Mouse (Mus musculus): ENCODE measurements around the gene Robo3. TPM values are rescaled to one million over a fixed set of nuclear protein-coding genes. Genes with fewer than 3 reads are reported as not detected.
A peak's percentile ranks its signal among the peaks of the same experiment; 100 is the strongest.

The Robo3 gene
- polyA plus RNA-seq, 1 experiment from 2014 or later: 13.6 TPM

- no peak overlapping the region for H3K27ac ChIP-seq (ENCODE audit: low read depth, low read length)
- H3K9me3 ChIP-seq (ENCODE audit: control insufficient read depth, low read length): no peaks in the 10 kb centered on the region
- H3K9ac ChIP-seq (replicated peaks; ENCODE audit: low read depth, low read length): no peak overlapping the region
- WGBS: 66% methylated on average over 2 of the region's 2 CpGs
- no peak overlapping the region for H3K4me2 ChIP-seq (ENCODE audit: low read depth, low read length)
- H3K4me1 ChIP-seq (ENCODE audit: control insufficient read depth, insufficient read depth, low read length): no peaks in the 10 kb centered on the region
- no peaks in the 10 kb centered on the region for H3K27me3 ChIP-seq (ENCODE audit: control insufficient read depth, insufficient read depth, low read length)
- no peak overlapping the region for H3K4me3 ChIP-seq (ENCODE audit: low read depth, low read length)
- no peaks in the 10 kb centered on the region for H3K36me3 ChIP-seq (ENCODE audit: control insufficient read depth, insufficient read depth, low read length)
- ATAC-seq (ENCODE audit: low read depth): no peak
These were observed 41.0 kb downstream of the Robo3 start for GRCm38 (mm10) chr9:37392071-37392470.

DNA sequence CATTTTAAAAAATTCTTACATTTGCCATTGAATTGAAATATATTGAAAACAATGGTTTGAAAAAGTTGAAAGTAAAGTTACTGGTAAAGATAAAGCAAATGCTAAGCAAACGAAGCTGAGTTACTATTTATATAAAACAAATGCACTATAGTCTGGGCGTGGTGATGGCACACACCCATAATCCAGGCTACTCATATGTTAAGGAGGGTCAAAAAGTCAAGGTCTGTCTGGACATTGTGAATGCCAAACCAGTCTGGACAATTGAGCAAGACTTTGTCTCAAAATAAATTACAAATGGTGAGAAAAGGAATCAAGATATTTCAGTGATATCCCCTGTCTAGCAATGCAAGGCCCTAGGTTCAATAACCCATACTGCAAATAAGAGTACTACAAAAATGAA, 42.2 kb downstream of the Robo3 start:
- H3K4me2 ChIP-seq (ENCODE audit: low read depth, low read length): no peak overlapping the region
- no peak overlapping the region for H3K4me3 ChIP-seq (ENCODE audit: low read depth, low read length)
- no peak overlapping the region for H3K27ac ChIP-seq (ENCODE audit: low read depth, low read length)
- H3K9ac ChIP-seq (replicated peaks; ENCODE audit: low read depth, low read length): no peak overlapping the region
- no peak for ATAC-seq (ENCODE audit: low read depth)
- 69% methylated on average over 2 of the region's 2 CpGs for WGBS
- no peaks in the 10 kb centered on the region for H3K36me3 ChIP-seq (ENCODE audit: control insufficient read depth, insufficient read depth, low read length)
- no peaks in the 10 kb centered on the region for H3K4me1 ChIP-seq (ENCODE audit: control insufficient read depth, insufficient read depth, low read length)
- H3K27me3 ChIP-seq (ENCODE audit: control insufficient read depth, insufficient read depth, low read length): no peaks in the 10 kb centered on the region
- no peaks in the 10 kb centered on the region for H3K9me3 ChIP-seq (ENCODE audit: control insufficient read depth, low read length)

DNA sequence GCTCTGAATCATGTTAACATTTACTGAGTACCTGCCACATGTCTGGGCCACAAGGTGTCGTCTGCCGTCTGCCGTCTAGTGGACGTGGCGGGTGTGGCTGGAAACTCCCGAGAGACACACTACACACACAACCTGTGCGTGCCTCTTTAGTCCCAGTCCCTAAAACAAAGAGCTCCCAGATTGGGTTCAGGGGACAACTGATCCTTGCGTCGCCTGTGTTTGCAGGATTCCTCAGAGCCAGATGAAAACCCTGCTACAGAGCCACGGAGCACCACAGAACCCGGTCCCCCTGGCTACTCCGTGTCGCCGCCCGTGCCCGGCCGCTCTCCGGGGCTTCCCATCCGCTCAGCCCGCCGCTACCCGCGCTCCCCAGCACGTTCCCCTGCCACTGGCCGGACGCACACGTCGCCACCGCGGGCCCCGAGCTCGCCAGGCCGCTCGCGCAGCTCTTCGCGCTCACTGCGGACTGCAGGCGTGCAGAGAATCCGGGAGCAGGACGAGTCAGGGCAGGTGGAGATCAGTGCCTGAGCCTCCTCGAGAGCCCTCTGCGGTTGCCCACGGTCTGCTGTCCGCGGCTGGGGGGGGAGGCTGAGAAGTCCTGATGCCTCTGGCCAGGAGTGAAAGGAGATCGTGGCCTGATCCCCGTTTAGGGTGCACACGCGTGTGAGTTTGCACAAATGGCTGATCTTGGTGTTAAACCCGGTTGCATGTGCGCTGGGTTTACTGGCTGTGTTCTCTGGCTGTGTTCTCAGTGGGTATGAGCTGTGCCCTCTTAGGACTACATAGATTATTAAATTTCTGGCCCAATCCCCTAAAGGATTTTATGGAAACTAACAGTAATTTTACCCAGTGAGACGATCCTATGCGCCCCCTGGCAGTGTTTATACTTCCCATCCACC, 48.5 kb downstream of the Robo3 start:
- WGBS: 9% methylated on average over 51 of the region's 54 CpGs
- Histone ChIP-seq H3K9me3 (ENCODE audit: control insufficient read depth, low read length) (no peaks in the 10 kb centered on the region), H3K4me1 (ENCODE audit: control insufficient read depth, insufficient read depth, low read length) (no peaks in the 10 kb centered on the region), H3K27ac (ENCODE audit: low read depth, low read length) (peak overlapping the region; percentile 62), H3K36me3 (ENCODE audit: control insufficient read depth, insufficient read depth, low read length) (no peaks in the 10 kb centered on the region), H3K9ac (replicated peaks; ENCODE audit: low read depth, low read length) (peak overlapping the region; percentile 83), H3K4me2 (ENCODE audit: low read depth, low read length) (peak overlapping the region; percentile 89), H3K27me3 (ENCODE audit: control insufficient read depth, insufficient read depth, low read length) (no peaks in the 10 kb centered on the region), H3K4me3 (ENCODE audit: low read depth, low read length) (peak overlapping the region; percentile 44)
- peak; percentile 88 for ATAC-seq (ENCODE audit: low read depth)

GRCm38 (mm10) chr9:37383161-37383560, 49.9 kb downstream of the Robo3 start:
- WGBS: 92% methylated on average over 6 of the region's 6 CpGs
- no peaks in the 10 kb centered on the region for H3K9me3 ChIP-seq (ENCODE audit: control insufficient read depth, low read length)
- H3K4me1 ChIP-seq (ENCODE audit: control insufficient read depth, insufficient read depth, low read length): no peaks in the 10 kb centered on the region
- H3K27me3 ChIP-seq (ENCODE audit: control insufficient read depth, insufficient read depth, low read length): no peaks in the 10 kb centered on the region
- no peak overlapping the region for H3K4me2 ChIP-seq (ENCODE audit: low read depth, low read length)
- ATAC-seq (ENCODE audit: low read depth): no peak
- H3K4me3 ChIP-seq (ENCODE audit: low read depth, low read length): no peak overlapping the region
- no peak overlapping the region for H3K9ac ChIP-seq (replicated peaks; ENCODE audit: low read depth, low read length)
- H3K27ac ChIP-seq (ENCODE audit: low read depth, low read length): no peak overlapping the region
- H3K36me3 ChIP-seq (ENCODE audit: control insufficient read depth, insufficient read depth, low read length): no peaks in the 10 kb centered on the region

- Histone ChIP-seq H3K4me1 (ENCODE audit: control insufficient read depth, insufficient read depth, low read length) (no peaks in the 10 kb centered on the region), H3K36me3 (ENCODE audit: control insufficient read depth, insufficient read depth, low read length) (no peaks in the 10 kb centered on the region), H3K9ac (replicated peaks; ENCODE audit: low read depth, low read length) (no peak overlapping the region), H3K27ac (ENCODE audit: low read depth, low read length) (no peak overlapping the region), H3K27me3 (ENCODE audit: control insufficient read depth, insufficient read depth, low read length) (no peaks in the 10 kb centered on the region), H3K9me3 (ENCODE audit: control insufficient read depth, low read length) (no peaks in the 10 kb centered on the region), H3K4me3 (ENCODE audit: low read depth, low read length) (no peak overlapping the region), H3K4me2 (ENCODE audit: low read depth, low read length) (no peak overlapping the region)
- 75% methylated on average over 5 of the region's 5 CpGs for WGBS
- ATAC-seq (ENCODE audit: low read depth): no peak
These were observed 57.3 kb downstream of the Robo3 start for GRCm38 (mm10) chr9:37375718-37376117.

DNA sequence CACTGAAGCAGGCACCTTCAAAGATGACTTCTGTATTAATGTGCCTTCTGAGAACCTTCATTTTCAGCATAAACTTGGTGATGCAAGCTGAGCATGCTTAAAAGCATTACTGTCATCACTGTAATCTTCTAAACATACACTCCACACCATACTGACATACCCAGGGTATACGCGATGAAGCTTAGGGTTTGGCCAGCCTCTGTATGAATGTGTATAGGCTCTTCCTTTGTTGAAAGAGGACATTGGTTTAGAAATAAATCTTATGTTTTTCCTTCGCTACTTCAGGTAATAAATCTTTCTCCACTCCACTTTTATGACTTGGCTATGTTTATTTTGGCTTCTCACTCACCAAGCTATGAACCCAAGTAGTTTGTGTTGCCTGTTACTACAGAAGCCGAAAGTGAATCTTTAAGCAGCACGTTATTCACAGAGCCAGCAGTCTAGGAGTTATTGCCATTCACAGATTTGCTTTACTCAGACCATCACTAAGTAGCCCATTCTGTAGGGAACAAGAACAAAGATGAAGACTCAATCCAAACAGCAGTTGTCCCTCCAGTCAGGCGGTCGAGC, 61.7 kb downstream of the Robo3 start:
- no peaks in the 10 kb centered on the region for H3K9me3 ChIP-seq (ENCODE audit: control insufficient read depth, low read length)
- ATAC-seq (ENCODE audit: low read depth): no peak
- no peak overlapping the region for H3K4me2 ChIP-seq (ENCODE audit: low read depth, low read length)
- H3K9ac ChIP-seq (replicated peaks; ENCODE audit: low read depth, low read length): no peak overlapping the region
- no peak overlapping the region for H3K27ac ChIP-seq (ENCODE audit: low read depth, low read length)
- H3K4me1 ChIP-seq (ENCODE audit: control insufficient read depth, insufficient read depth, low read length): no peaks in the 10 kb centered on the region
- 52% methylated on average over 7 of the region's 7 CpGs for WGBS
- H3K36me3 ChIP-seq (ENCODE audit: control insufficient read depth, insufficient read depth, low read length): no peaks in the 10 kb centered on the region
- no peak overlapping the region for H3K4me3 ChIP-seq (ENCODE audit: low read depth, low read length)
- no peaks in the 10 kb centered on the region for H3K27me3 ChIP-seq (ENCODE audit: control insufficient read depth, insufficient read depth, low read length)

DNA sequence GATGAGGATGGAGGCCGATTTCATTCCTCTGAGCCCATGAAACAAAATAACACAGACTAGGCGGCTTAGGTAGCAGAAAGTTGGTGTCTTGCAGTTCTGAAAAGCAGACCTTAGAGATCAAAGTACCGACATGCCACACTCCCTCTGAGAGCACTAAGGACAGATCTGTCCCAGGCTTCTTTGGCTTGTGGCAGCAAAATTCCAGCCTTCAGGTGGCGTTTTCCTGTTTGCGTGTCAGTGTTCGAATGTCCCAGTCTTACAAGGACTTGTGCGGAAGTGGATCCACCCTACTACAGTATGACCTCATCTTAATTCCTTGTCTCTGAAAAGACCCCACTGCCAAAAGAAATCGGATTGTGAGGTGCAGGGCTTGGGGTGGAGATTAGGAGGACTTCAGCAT, 64.2 kb downstream of the Robo3 start:
- no peak overlapping the region for H3K4me3 ChIP-seq (ENCODE audit: low read depth, low read length)
- no peak overlapping the region for H3K27ac ChIP-seq (ENCODE audit: low read depth, low read length)
- no peaks in the 10 kb centered on the region for H3K9me3 ChIP-seq (ENCODE audit: control insufficient read depth, low read length)
- H3K36me3 ChIP-seq (ENCODE audit: control insufficient read depth, insufficient read depth, low read length): no peaks in the 10 kb centered on the region
- no peaks in the 10 kb centered on the region for H3K27me3 ChIP-seq (ENCODE audit: control insufficient read depth, insufficient read depth, low read length)
- no peaks in the 10 kb centered on the region for H3K4me1 ChIP-seq (ENCODE audit: control insufficient read depth, insufficient read depth, low read length)
- no peak overlapping the region for H3K9ac ChIP-seq (replicated peaks; ENCODE audit: low read depth, low read length)
- no peak for ATAC-seq (ENCODE audit: low read depth)
- peak overlapping the region; percentile 9; the same call in 1 of the 2 replicates for H3K4me2 ChIP-seq (ENCODE audit: low read depth, low read length)
- 81% methylated on average over 8 of the region's 8 CpGs for WGBS

- Histone ChIP-seq H3K9ac (replicated peaks; ENCODE audit: low read depth, low read length) (no peak overlapping the region), H3K27ac (ENCODE audit: low read depth, low read length) (peak overlapping the region; percentile 78), H3K4me1 (ENCODE audit: control insufficient read depth, insufficient read depth, low read length) (no peaks in the 10 kb centered on the region), H3K36me3 (ENCODE audit: control insufficient read depth, insufficient read depth, low read length) (no peaks in the 10 kb centered on the region), H3K9me3 (ENCODE audit: control insufficient read depth, low read length) (no peaks in the 10 kb centered on the region), H3K4me2 (ENCODE audit: low read depth, low read length) (peak overlapping the region; percentile 9; the same call in 1 of the 2 replicates), H3K4me3 (ENCODE audit: low read depth, low read length) (no peak overlapping the region), H3K27me3 (ENCODE audit: control insufficient read depth, insufficient read depth, low read length) (no peaks in the 10 kb centered on the region)
- ATAC-seq (ENCODE audit: low read depth): no peak
- 88% methylated on average over 11 of the region's 11 CpGs for WGBS
These were observed 64.8 kb downstream of the Robo3 start for GRCm38 (mm10) chr9:37368081-37368830.
